ENCODE assay signal across 8 mouse cellular contexts in the genomic region with DNA sequence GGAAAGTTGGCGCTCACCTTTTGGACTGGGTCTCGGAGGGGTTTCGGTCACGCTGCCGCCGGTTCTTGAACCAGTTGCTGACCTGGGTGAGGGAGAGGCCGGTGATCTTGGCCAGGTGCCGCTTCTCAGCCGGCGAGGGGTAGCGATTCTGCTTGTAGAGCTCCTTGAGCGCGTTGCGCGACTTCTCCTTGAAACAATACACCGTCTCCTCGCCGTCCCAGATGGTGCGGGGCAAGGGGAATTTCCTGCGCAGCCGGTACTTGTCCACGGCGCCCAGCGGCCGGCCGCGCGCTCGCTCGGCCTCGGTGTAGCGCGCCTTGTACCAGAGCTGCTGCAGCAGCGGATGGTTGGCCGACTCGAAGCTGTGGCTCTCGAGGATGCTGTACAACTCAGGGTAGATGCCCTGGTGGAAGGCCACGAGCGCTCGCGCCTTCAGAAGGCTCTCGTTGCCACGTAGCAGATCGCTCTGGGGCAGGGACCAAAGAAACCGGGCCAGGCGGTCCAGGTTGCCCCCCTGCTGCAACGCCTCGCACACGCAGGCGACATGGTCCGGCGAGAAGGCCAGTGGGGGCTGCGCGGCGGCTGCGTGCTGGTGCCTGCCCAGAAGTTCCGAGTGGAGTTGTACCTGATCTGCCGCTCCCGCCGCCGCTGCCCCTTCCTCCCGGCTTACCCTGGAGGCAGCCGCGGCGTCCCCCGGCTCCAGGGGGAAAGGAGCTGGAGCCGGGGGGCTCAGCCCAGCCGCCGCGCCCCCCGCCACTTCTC. TPM values are rescaled to one million over a fixed set of nuclear protein-coding genes. Genes with fewer than 3 reads are reported as not detected.
DNase-seq lines count a peak whose midpoint lies in the region; ATAC-seq and TF ChIP-seq lines count a peak whose summit lies in the region.

No protein-coding gene starts in this region.

- H3K27me3 ChIP-seq in liver, embryonic 11.5 days (replicated peaks; ENCODE audit: control insufficient read depth, insufficient read depth, low read length) = peaks cover 53% of the 10 kb centered on the region

- no peaks in the 10 kb centered on the region for H3K9me3 ChIP-seq in liver, embryonic 11.5 days (ENCODE audit: control insufficient read depth, low read length)

- H3K9ac ChIP-seq in liver, embryonic 11.5 days (ENCODE audit: low read depth, low read length) = peak overlapping the region; percentile 51

- peak overlapping the region; percentile 52 for H3K4me3 ChIP-seq in cortical plate, adult 2 months (ENCODE audit: insufficient read depth, low read length)
- peak overlapping the region; percentile 66 for H3K4me3 ChIP-seq in liver, embryonic 11.5 days (ENCODE audit: low read depth, low read length)

- WGBS in liver, embryonic 11.5 days = under 1% methylated on average over 65 of the region's 71 CpGs

- peak overlapping the region; percentile 86 for H3K4me2 ChIP-seq in liver, embryonic 11.5 days

- H3K27ac ChIP-seq in cortical plate, adult 2 months (ENCODE audit: insufficient read depth, low read length) = no peak overlapping the region
- peak overlapping the region; percentile 11; the same call in 1 of the 2 replicates for H3K27ac ChIP-seq in liver, embryonic 11.5 days (ENCODE audit: low read depth, low read length)

- DNase-seq in 3T3-L1 (ENCODE audit: low read depth, low spot score) = peak; percentile 65
- DNase-seq in R1 (ENCODE audit: low read depth, low spot score) = peak; percentile 57
- peak; percentile 57 for DNase-seq in kidney, adult 18-20 months
- DNase-seq in liver, embryonic 11.5 days (ENCODE audit: low spot score) = peak; percentile 69
- peak; percentile 40 for DNase-seq in naive thymus-derived CD4-positive, alpha-beta T cell, adult 2 months (ENCODE audit: low read depth)
- peak; percentile 35 to 43 for DNase-seq in urinary bladder, postnatal 36 days (ENCODE audit: low spot score in 2 of 2)

- no peak for TF ChIP-seq CTCF in cortical plate, adult 2 months (IDR thresholded peaks at IDR 0.05; ENCODE audit: extremely low read depth, insufficient read depth, low read length)

- H3K4me1 ChIP-seq in cortical plate, adult 2 months (ENCODE audit: control insufficient read depth, insufficient read depth, low read length) = no peaks in the 10 kb centered on the region
- peaks cover 7% of the 10 kb centered on the region; the same call in 1 of the 2 replicates for H3K4me1 ChIP-seq in liver, embryonic 11.5 days (replicated peaks; ENCODE audit: control insufficient read depth, insufficient read depth, low read length)

- no peaks in the 10 kb centered on the region for H3K36me3 ChIP-seq in liver, embryonic 11.5 days (ENCODE audit: control insufficient read depth, insufficient read depth, low read length)

- TF ChIP-seq POLR2A in cortical plate, adult 2 months (IDR thresholded peaks at IDR 0.05; ENCODE audit: extremely low read depth, insufficient read depth, low read length) = no peak

- ATAC-seq in granulocyte monocyte progenitor cell, adult 5-6 weeks (replicated peaks; ENCODE audit: poor library complexity, severe bottlenecking) = peak; percentile 39
- 0 out of 2 replicates have a peak, but pooled peaks have one; percentile 24 for ATAC-seq in liver, embryonic 11.5 days (replicated peaks; ENCODE audit: low FRiP score)

RNA-seq across cellular contexts. Expression of a gene that starts 0.7 kb away (rescaled TPM):
- polyA plus RNA-seq in cortical plate, adult 2 months (2012; rRNA removed) = 0.78 and 0.84 TPM in 2 replicates
- total RNA-seq in granulocyte monocyte progenitor cell, adult 5-6 weeks (2014; fragmentation: Nextera tagmentation) = not detected in 2 replicates
- total RNA-seq in granulocyte monocyte progenitor cell, adult 5-6 weeks (2017) = not detected in 2 replicates
- polyA plus RNA-seq in liver, embryonic 11.5 days (2014; fragmentation: Nextera tagmentation; extraction: Ambion mirVana) = 1.4 and 1.6 TPM in 2 replicates

RNA-seq across cellular contexts. Expression of a gene that starts 11.0 kb away (rescaled TPM):
- 15.3 and 16.9 TPM in 2 replicates for polyA plus RNA-seq in cortical plate, adult 2 months (2012; rRNA removed)
- total RNA-seq in granulocyte monocyte progenitor cell, adult 5-6 weeks (2014; fragmentation: Nextera tagmentation) = 13.5 and 28.0 TPM in 2 replicates
- 34.0 and 44.5 TPM in 2 replicates for total RNA-seq in granulocyte monocyte progenitor cell, adult 5-6 weeks (2017)
- polyA plus RNA-seq in liver, embryonic 11.5 days (2014; fragmentation: Nextera tagmentation; extraction: Ambion mirVana) = 30.5 and 31.4 TPM in 2 replicates

RNA-seq across cellular contexts. Expression of a gene that starts 58.8 kb away (rescaled TPM):
- polyA plus RNA-seq in cortical plate, adult 2 months (2012; rRNA removed) = 0.11 and 0.44 TPM in 2 replicates
- total RNA-seq in granulocyte monocyte progenitor cell, adult 5-6 weeks (2014; fragmentation: Nextera tagmentation) = not detected in 2 replicates
- total RNA-seq in granulocyte monocyte progenitor cell, adult 5-6 weeks (2017) = 0.30 TPM in 1 of 2 replicates, not detected in the other
- 2.0 and 2.2 TPM in 2 replicates for polyA plus RNA-seq in liver, embryonic 11.5 days (2014; fragmentation: Nextera tagmentation; extraction: Ambion mirVana)
